Mouse (Mus musculus) heart, embryonic 16.5 days (tissue): ENCODE measurements around the gene Inhbe. TPM values are rescaled to one million over a fixed set of nuclear protein-coding genes. Genes with fewer than 3 reads are reported as not detected.
A peak's percentile ranks its signal among the peaks of the same experiment; 100 is the strongest.

ENCODE experiments used
- ATAC-seq: fragments of 200-750 bp; cut with Nextera tagmentation; replicated peaks from 2 replicates; pipeline ENCODE4 v1.8.0; 2017; ENCODE audit warnings: moderate number of reproducible peaks; ENCODE audit not compliant: insufficient read depth, low FRiP score; ENCODE audit errors: extremely low read depth
- H3K27ac ChIP-seq: fragments of 300-500 bp; sonication (generic); 2 replicates; pipeline ENCODE4 v1.5.1; 2014; ENCODE audit warnings: mild to moderate bottlenecking, low read length, control low read depth, moderate library complexity
- H3K27me3 ChIP-seq: fragments of 300-500 bp; sonication (generic); 2 replicates; pipeline ENCODE4 v1.6.1; 2014; ENCODE audit warnings: low read length, mixed read lengths; ENCODE audit not compliant: control insufficient read depth, insufficient read depth
- H3K36me3 ChIP-seq: fragments of 300-500 bp; sonication (generic); 2 replicates; pipeline ENCODE4 v1.6.1; 2014; ENCODE audit not compliant: control insufficient read depth, insufficient read depth
- H3K4me1 ChIP-seq: fragments of 300-500 bp; sonication (generic); 2 replicates; pipeline ENCODE4 v1.6.1; 2014; ENCODE audit warnings: low read length, mixed read lengths; ENCODE audit not compliant: control insufficient read depth, insufficient read depth
- H3K4me2 ChIP-seq: fragments of 300-500 bp; sonication (generic); 2 replicates; pipeline ENCODE4 v1.6.1; 2014; ENCODE audit warnings: low read depth, mild to moderate bottlenecking, control low read depth, low read length
- H3K4me3 ChIP-seq: fragments of 300-500 bp; sonication (generic); 2 replicates; pipeline ENCODE4 v1.5.1; 2014; ENCODE audit warnings: mild to moderate bottlenecking, control low read depth, low read length
- H3K9ac ChIP-seq: fragments of 300-500 bp; sonication (generic); 2 replicates; pipeline ENCODE4 v1.6.1; 2014; ENCODE audit warnings: low read length, control low read depth
- H3K9me3 ChIP-seq: fragments of 300-500 bp; sonication (generic); replicated peaks from 2 replicates; pipeline ENCODE4 v1.6.1; 2016; ENCODE audit warnings: low read length; ENCODE audit not compliant: control insufficient read depth
- WGBS: fragments of 180-500 bp; shearing (Covaris S2); extraction: QIAGEN DNeasy Blood & Tissue Kit; methylation state at CpG from one replicate; pipeline ENCODE4 v1.1.7; 2014; 5-methylcytosine and 5-hydroxymethylcytosine counted together
- polyA plus RNA-seq: library from polyadenylated mRNA; unstranded; fragments of >200 nt; fragmentation: Nextera tagmentation; extraction: Ambion mirVana; gene quantifications from 2 replicates; pipeline ENCODE4 v1.2.1, GENCODE M21; 2015

Gene Inhbe
- polyA plus RNA-seq = 0.04 TPM in 1 of 2 replicates, not detected in the other

GRCm38 (mm10) chr10:127353909-127354895 lies at the start of gene Inhbe:
Gene Inhbe, minus strand, starts transcription at chr10:127354411.
- Histone ChIP-seq H3K4me2 (no peak within 1 kb of the TSS), H3K9ac (no peak within 1 kb of the TSS), H3K27ac (peak within 1 kb of the TSS; percentile 50; the same call in 1 of the 2 replicates), H3K4me3 (no peak within 1 kb of the TSS), H3K4me1 (no peaks in the 10 kb centered on the region), H3K27me3 (0 out of 2 replicates have a peak, but pooled peaks cover 5% of the 10 kb centered on the region), H3K36me3 (no peaks in the 10 kb centered on the region), H3K9me3 (no peaks in the 10 kb centered on the region)
- 67% methylated on average over 18 of the region's 18 CpGs for WGBS
- ATAC-seq = peak; percentile 42

DNA sequence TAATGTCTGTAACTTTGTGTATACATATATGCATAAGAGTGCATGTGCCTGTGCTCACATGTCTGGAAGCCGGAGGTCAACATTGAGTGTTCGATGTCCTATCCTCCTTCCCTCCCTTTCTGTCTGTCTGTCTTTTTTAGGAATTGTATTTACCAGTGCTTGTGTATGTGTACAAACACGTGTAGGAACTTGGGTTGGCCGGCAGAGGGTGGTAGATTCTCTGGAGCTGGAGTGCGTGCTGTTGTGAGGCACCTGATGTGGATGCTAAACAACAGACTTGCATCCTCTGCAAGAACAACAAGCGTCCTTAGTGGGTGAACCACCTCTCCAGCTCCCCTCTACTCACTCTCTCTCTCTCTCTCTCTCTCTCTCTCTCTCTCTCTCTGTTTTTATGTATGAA lies 37.6 kb upstream of the Inhbe start:
- ATAC-seq = no peak
- Histone ChIP-seq H3K4me2 (no peak overlapping the region), H3K27me3 (no peaks in the 10 kb centered on the region), H3K9me3 (no peaks in the 10 kb centered on the region), H3K36me3 (peaks cover 12% of the 10 kb centered on the region; the same call in 1 of the 2 replicates), H3K27ac (no peak overlapping the region), H3K4me3 (no peak overlapping the region), H3K9ac (no peak overlapping the region), H3K4me1 (0 out of 2 replicates have a peak, but pooled peaks cover 3% of the 10 kb centered on the region)
- 85% methylated on average over 6 of the region's 6 CpGs for WGBS

GRCm38 (mm10) chr10:127381743-127382134 lies 27.5 kb upstream of the Inhbe start:
- no peaks in the 10 kb centered on the region for H3K9me3 ChIP-seq
- H3K4me2 ChIP-seq = peak overlapping the region; percentile 68
- peak overlapping the region; percentile 97 for H3K27ac ChIP-seq
- H3K36me3 ChIP-seq = no peaks in the 10 kb centered on the region
- peaks cover 7% of the 10 kb centered on the region for H3K4me1 ChIP-seq
- WGBS = 52% methylated on average over 2 of the region's 2 CpGs
- H3K4me3 ChIP-seq = peak overlapping the region; percentile 79
- H3K27me3 ChIP-seq = no peaks in the 10 kb centered on the region
- H3K9ac ChIP-seq = peak overlapping the region; percentile 94
- ATAC-seq = no peak

GRCm38 (mm10) chr10:127380767-127381742 lies 26.8 kb upstream of the Inhbe start:
- peak overlapping the region; percentile 94 for H3K9ac ChIP-seq
- H3K27me3 ChIP-seq = no peaks in the 10 kb centered on the region
- peak overlapping the region; percentile 97 for H3K27ac ChIP-seq
- H3K4me2 ChIP-seq = peak overlapping the region; percentile 68
- H3K4me3 ChIP-seq = peak overlapping the region; percentile 79
- peak; percentile 90 for ATAC-seq
- H3K4me1 ChIP-seq = peaks cover 7% of the 10 kb centered on the region
- H3K9me3 ChIP-seq = no peaks in the 10 kb centered on the region
- WGBS = 1% methylated on average over 39 of the region's 79 CpGs
- H3K36me3 ChIP-seq = no peaks in the 10 kb centered on the region

DNA sequence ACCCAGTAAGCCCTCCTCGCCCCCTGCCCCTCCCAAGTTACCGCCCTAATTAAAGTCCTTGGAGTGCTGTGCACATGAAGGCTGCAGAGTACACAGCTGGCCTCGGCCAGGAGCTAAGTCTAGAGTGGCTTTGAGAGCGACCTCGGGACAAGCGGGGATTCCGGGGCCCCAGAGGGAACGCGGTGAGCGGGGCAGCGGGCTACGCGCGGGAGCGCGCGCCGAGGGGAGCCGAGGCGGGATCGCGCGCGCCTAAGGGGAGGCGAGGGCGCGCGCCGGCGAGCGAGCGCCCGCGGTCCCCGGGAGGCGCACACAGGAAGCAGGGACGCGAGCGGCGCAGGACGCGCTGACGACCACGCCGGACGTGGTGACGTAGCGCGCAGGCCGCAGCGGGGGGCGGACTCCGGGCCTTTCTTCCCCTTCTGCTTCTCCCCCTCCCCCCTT lies 26.1 kb upstream of the Inhbe start, which contains the start of gene R3hdm2:
Gene R3hdm2, plus strand, starts transcription at position 77 of the 441 bp plus-strand sequence.
- H3K4me2 ChIP-seq = peak within 1 kb of the TSS; percentile 86
- H3K36me3 ChIP-seq = no peaks in the 10 kb centered on the region
- peak within 1 kb of the TSS; percentile 79 for H3K4me3 ChIP-seq
- peak within 1 kb of the TSS; percentile 97 for H3K27ac ChIP-seq
- peaks cover 7% of the 10 kb centered on the region for H3K4me1 ChIP-seq
- WGBS = under 1% methylated on average over 53 of the region's 53 CpGs
- no peaks in the 10 kb centered on the region for H3K27me3 ChIP-seq
- no peaks in the 10 kb centered on the region for H3K9me3 ChIP-seq
- H3K9ac ChIP-seq = peak within 1 kb of the TSS; percentile 94
- peak; percentile 95 for ATAC-seq

DNA sequence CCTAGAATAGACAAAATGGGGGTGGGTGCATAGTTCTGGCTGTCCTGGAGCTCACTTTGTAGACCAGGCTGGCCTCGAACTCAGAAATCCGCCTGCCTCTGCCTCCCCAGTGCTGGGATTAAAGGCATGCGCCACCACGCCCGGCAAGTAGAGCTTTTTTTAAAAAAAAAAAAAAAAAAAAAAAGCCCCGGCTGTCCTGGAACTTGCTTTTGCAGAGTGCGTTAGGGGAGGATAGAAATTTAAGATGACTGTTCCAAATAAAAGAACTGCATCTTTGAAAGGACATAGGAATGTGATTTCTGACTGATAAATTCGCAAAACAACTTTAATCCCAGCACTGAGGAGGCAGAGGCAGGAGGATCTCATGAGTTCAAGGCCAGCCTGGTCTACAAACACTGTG lies 25.4 kb upstream of the Inhbe start:
- peak overlapping the region; percentile 79 for H3K4me3 ChIP-seq
- no peak overlapping the region for H3K27ac ChIP-seq
- 85% methylated on average over 8 of the region's 8 CpGs for WGBS
- no peaks in the 10 kb centered on the region for H3K9me3 ChIP-seq
- H3K9ac ChIP-seq = peak overlapping the region; percentile 94
- no peaks in the 10 kb centered on the region for H3K36me3 ChIP-seq
- H3K4me1 ChIP-seq = peaks cover 7% of the 10 kb centered on the region
- H3K27me3 ChIP-seq = no peaks in the 10 kb centered on the region
- ATAC-seq = no peak
- H3K4me2 ChIP-seq = peak overlapping the region; percentile 86

GRCm38 (mm10) chr10:127377700-127378099 lies 23.5 kb upstream of the Inhbe start:
- ATAC-seq = no peak
- H3K27me3 ChIP-seq = no peaks in the 10 kb centered on the region
- no peak overlapping the region for H3K4me2 ChIP-seq
- no peak overlapping the region for H3K27ac ChIP-seq
- H3K4me3 ChIP-seq = no peak overlapping the region
- H3K9ac ChIP-seq = no peak overlapping the region
- WGBS = 62% methylated on average over 3 of the region's 3 CpGs
- no peaks in the 10 kb centered on the region for H3K36me3 ChIP-seq
- peaks cover 7% of the 10 kb centered on the region for H3K4me1 ChIP-seq
- H3K9me3 ChIP-seq = peaks cover 3% of the 10 kb centered on the region; the same call in 1 of the 2 replicates

- no peak for ATAC-seq
- H3K9ac ChIP-seq = no peak overlapping the region
- no peak overlapping the region for H3K27ac ChIP-seq
- 63% methylated on average over 2 of the region's 2 CpGs for WGBS
- no peaks in the 10 kb centered on the region for H3K27me3 ChIP-seq
- peaks cover 4% of the 10 kb centered on the region; the same call in 1 of the 2 replicates for H3K9me3 ChIP-seq
- H3K4me1 ChIP-seq = no peaks in the 10 kb centered on the region
- no peak overlapping the region for H3K4me3 ChIP-seq
- no peak overlapping the region for H3K4me2 ChIP-seq
- no peaks in the 10 kb centered on the region for H3K36me3 ChIP-seq
These were observed 16.8 kb upstream of the Inhbe start for GRCm38 (mm10) chr10:127371023-127371422.
